Mouse (Mus musculus) limb, embryonic 14.5 days (tissue): ENCODE measurements at regions not wholly inside any gene's neighbourhood (a gene's known extent, or its start where the extent isn't known, plus 50 kb on each side); places are given as distances from the start of the nearest gene placed in this dataset.

ENCODE experiments used
- ATAC-seq: fragments of 200-750 bp; cut with Nextera tagmentation; 2 replicates; pipeline ENCODE4 v1.8.0; 2017; ENCODE audit warnings: low read depth, moderate number of reproducible peaks, moderate TSS enrichment; ENCODE audit not compliant: low FRiP score
- DNase-seq: peaks from one replicate; pipeline ENCODE4 v3.0.0-alpha.2; 2015; ENCODE audit warnings: low spot score
- H3K27ac ChIP-seq: fragments of 300-500 bp; sonication (generic); replicated peaks from 2 replicates; pipeline ENCODE4 v1.5.1; 2014; ENCODE audit warnings: low read depth, mild to moderate bottlenecking, low read length, moderate library complexity, mixed read lengths
- H3K27me3 ChIP-seq: fragments of 300-500 bp; sonication (generic); 2 replicates; pipeline ENCODE4 v1.6.1; 2014; ENCODE audit warnings: low read length, mixed read lengths; ENCODE audit not compliant: control insufficient read depth, insufficient read depth
- H3K36me3 ChIP-seq: fragments of 300-500 bp; sonication (generic); 2 replicates; pipeline ENCODE4 v1.6.1; 2014; ENCODE audit warnings: mild to moderate bottlenecking, low read length, moderate library complexity, mixed read lengths; ENCODE audit not compliant: control insufficient read depth, insufficient read depth
- H3K4me1 ChIP-seq: fragments of 300-500 bp; sonication (generic); 2 replicates; pipeline ENCODE4 v1.6.1; 2014; ENCODE audit warnings: antibody characterized with exemption, low read length, mixed read lengths; ENCODE audit not compliant: control insufficient read depth, insufficient read depth
- H3K4me2 ChIP-seq: fragments of 300-500 bp; sonication (generic); replicated peaks from 2 replicates; pipeline ENCODE4 v1.6.1; 2014; ENCODE audit warnings: low read depth, mild to moderate bottlenecking, low read length, moderate library complexity; ENCODE audit not compliant: severe bottlenecking
- H3K4me3 ChIP-seq: fragments of 300-500 bp; sonication (generic); replicated peaks from 2 replicates; pipeline ENCODE4 v1.5.1; 2014; ENCODE audit warnings: low read length
- H3K9ac ChIP-seq: fragments of 300-500 bp; sonication (generic); 2 replicates; pipeline ENCODE4 v1.6.1; 2014; ENCODE audit warnings: mild to moderate bottlenecking, low read depth, low read length, moderate library complexity; ENCODE audit not compliant: severe bottlenecking
- H3K9me3 ChIP-seq: fragments of 300-500 bp; sonication (generic); 2 replicates; pipeline ENCODE4 v1.6.1; 2016; ENCODE audit warnings: low read length; ENCODE audit not compliant: control insufficient read depth
- POLR2A ChIP-seq: fragments of 200-500 bp; IDR thresholded peaks from 2 replicates; pipeline ENCODE4 v1.8.0; 2012; ENCODE audit warnings: inconsistent platforms, mild to moderate bottlenecking, moderate library complexity, borderline replicate concordance; ENCODE audit not compliant: insufficient read depth, insufficient read length; ENCODE audit errors: extremely low read depth
- WGBS: fragments of 180-500 bp; shearing (Covaris S2); extraction: QIAGEN DNeasy Blood & Tissue Kit; methylation state at CpG from one replicate; pipeline ENCODE4 v1.1.7; 2014; 5-methylcytosine and 5-hydroxymethylcytosine counted together

- Histone ChIP-seq H3K27ac (no peak overlapping the region), H3K4me1 (peaks cover 6% of the 10 kb centered on the region; the same call in 1 of the 2 replicates), H3K36me3 (no peaks in the 10 kb centered on the region), H3K4me3 (no peak overlapping the region), H3K27me3 (no peaks in the 10 kb centered on the region), H3K9ac (no peak overlapping the region), H3K4me2 (no peak overlapping the region), H3K9me3 (no peaks in the 10 kb centered on the region)
- DNase-seq = no peak
- TF ChIP-seq POLR2A = no peak
- 86% methylated on average over 2 of the region's 2 CpGs for WGBS
- ATAC-seq = no peak
These were observed 131.7 kb upstream of the Lnx1 start for GRCm38 (mm10) chr5:74834401-74834800.

GRCm38 (mm10) chr5:74833887-74834286 lies 131.2 kb upstream of the Lnx1 start:
- 82% methylated on average over 4 of the region's 4 CpGs for WGBS
- Histone ChIP-seq H3K27ac (no peak overlapping the region), H3K36me3 (no peaks in the 10 kb centered on the region), H3K4me2 (no peak overlapping the region), H3K4me3 (no peak overlapping the region), H3K4me1 (0 out of 2 replicates have a peak, but pooled peaks cover 8% of the 10 kb centered on the region), H3K27me3 (no peaks in the 10 kb centered on the region), H3K9ac (no peak overlapping the region), H3K9me3 (no peaks in the 10 kb centered on the region)
- ATAC-seq = no peak
- no peak for DNase-seq
- no peak for TF ChIP-seq POLR2A

- ATAC-seq = no peak
- Histone ChIP-seq H3K9ac (no peak overlapping the region), H3K4me1 (peaks cover 18% of the 10 kb centered on the region), H3K27me3 (no peaks in the 10 kb centered on the region), H3K9me3 (no peaks in the 10 kb centered on the region), H3K4me3 (no peak overlapping the region), H3K4me2 (no peak overlapping the region), H3K36me3 (no peaks in the 10 kb centered on the region), H3K27ac (no peak overlapping the region)
- TF ChIP-seq POLR2A = no peak
- WGBS = 60% methylated on average over 7 of the region's 7 CpGs
- DNase-seq = peak; percentile 32
These were observed 129.3 kb upstream of the Lnx1 start for GRCm38 (mm10) chr5:74832011-74832410.

GRCm38 (mm10) chr5:74830646-74831045 lies 127.9 kb upstream of the Lnx1 start:
- peak; percentile 39 for DNase-seq
- Histone ChIP-seq H3K9ac (no peak overlapping the region), H3K4me1 (peaks cover 18% of the 10 kb centered on the region), H3K9me3 (no peaks in the 10 kb centered on the region), H3K36me3 (no peaks in the 10 kb centered on the region), H3K27me3 (no peaks in the 10 kb centered on the region), H3K4me2 (no peak overlapping the region), H3K4me3 (no peak overlapping the region), H3K27ac (no peak overlapping the region)
- no peak for ATAC-seq
- no peak for TF ChIP-seq POLR2A
- WGBS = 38% methylated on average over 5 of the region's 5 CpGs

- H3K36me3 ChIP-seq = no peaks in the 10 kb centered on the region
- H3K4me3 ChIP-seq = no peak overlapping the region
- H3K4me1 ChIP-seq = peaks cover 18% of the 10 kb centered on the region
- H3K4me2 ChIP-seq = no peak overlapping the region
- 61% methylated on average over 9 of the region's 9 CpGs for WGBS
- DNase-seq = no peak
- no peaks in the 10 kb centered on the region for H3K9me3 ChIP-seq
- H3K9ac ChIP-seq = no peak overlapping the region
- H3K27me3 ChIP-seq = no peaks in the 10 kb centered on the region
- ATAC-seq = no peak
- no peak for TF ChIP-seq POLR2A
- no peak overlapping the region for H3K27ac ChIP-seq
These were observed 126.3 kb upstream of the Lnx1 start for GRCm38 (mm10) chr5:74829003-74829402.

- H3K27ac ChIP-seq = no peak overlapping the region
- H3K4me2 ChIP-seq = no peak overlapping the region
- no peak for TF ChIP-seq POLR2A
- H3K9ac ChIP-seq = no peak overlapping the region
- DNase-seq (no peak), ATAC-seq (no peak)
- no peaks in the 10 kb centered on the region for H3K9me3 ChIP-seq
- WGBS = 12% methylated on average over 4 of the region's 4 CpGs
- no peaks in the 10 kb centered on the region for H3K36me3 ChIP-seq
- no peak overlapping the region for H3K4me3 ChIP-seq
- H3K4me1 ChIP-seq = peaks cover 18% of the 10 kb centered on the region
- no peaks in the 10 kb centered on the region for H3K27me3 ChIP-seq
These were observed 125.2 kb upstream of the Lnx1 start for GRCm38 (mm10) chr5:74827944-74828343.
